Mouse (Mus musculus): Measurements from ENCODE around the gene Cfap298. TPM values are rescaled to one million over a fixed set of nuclear protein-coding genes. Genes with fewer than 3 reads are reported as not detected.

The Cfap298 gene
- polyA plus RNA-seq (2015; fragmentation: Nextera tagmentation; extraction: Ambion mirVana): 23.9 and 27.1 TPM in 2 replicates

GRCm38 (mm10) chr16:90934687-90935328, at the start of gene Cfap298:
Gene Cfap298 (minus strand): TSS chr16:90935114.

Small RNAs within 50 kb of the gene (microRNA-seq; reads per million reads assigned to microRNA genes)
- 0 reads per million in 2 experiments for gene Gm22933

Other genes starting within 250 kb of the Cfap298 start
- 11.1 and 17.1 TPM in 2 replicates for gene Mis18a, start 207.7 kb downstream of the Cfap298 start, polyA plus RNA-seq (2015; fragmentation: Nextera tagmentation; extraction: Ambion mirVana)
- gene Mrap, start 196.9 kb downstream of the Cfap298 start, polyA plus RNA-seq (2015; fragmentation: Nextera tagmentation; extraction: Ambion mirVana): 4.3 and 39.0 TPM in 2 replicates
- 2.0 and 2.7 TPM in 2 replicates for gene Urb1, start 124.7 kb downstream of the Cfap298 start, polyA plus RNA-seq (2015; fragmentation: Nextera tagmentation; extraction: Ambion mirVana)
- 0.55 and 0.63 TPM in 2 replicates for gene Eva1c, start 108.4 kb downstream of the Cfap298 start, polyA plus RNA-seq (2015; fragmentation: Nextera tagmentation; extraction: Ambion mirVana)
- 4.3 and 4.9 TPM in 2 replicates for gene Synj1, start 76.2 kb upstream of the Cfap298 start, polyA plus RNA-seq (2015; fragmentation: Nextera tagmentation; extraction: Ambion mirVana)
- gene Paxbp1, start 109.4 kb upstream of the Cfap298 start, polyA plus RNA-seq (2015; fragmentation: Nextera tagmentation; extraction: Ambion mirVana): 16.3 and 17.2 TPM in 2 replicates
- 1.3 and 1.6 TPM in 2 replicates for gene 4932438H23Rik, start 160.0 kb upstream of the Cfap298 start, polyA plus RNA-seq (2015; fragmentation: Nextera tagmentation; extraction: Ambion mirVana)